Mouse (Mus musculus) telencephalon, adult 2 months (tissue): ENCODE measurements around the gene Cenpb.
A peak's percentile ranks its signal among the peaks of the same experiment; 100 is the strongest.

Experiments used
- DNase-seq: peaks from one replicate; pipeline ENCODE4 v3.0.0-alpha.2; 2011; ENCODE audit warnings: low read depth, low spot score

Cenpb gene

DNA sequence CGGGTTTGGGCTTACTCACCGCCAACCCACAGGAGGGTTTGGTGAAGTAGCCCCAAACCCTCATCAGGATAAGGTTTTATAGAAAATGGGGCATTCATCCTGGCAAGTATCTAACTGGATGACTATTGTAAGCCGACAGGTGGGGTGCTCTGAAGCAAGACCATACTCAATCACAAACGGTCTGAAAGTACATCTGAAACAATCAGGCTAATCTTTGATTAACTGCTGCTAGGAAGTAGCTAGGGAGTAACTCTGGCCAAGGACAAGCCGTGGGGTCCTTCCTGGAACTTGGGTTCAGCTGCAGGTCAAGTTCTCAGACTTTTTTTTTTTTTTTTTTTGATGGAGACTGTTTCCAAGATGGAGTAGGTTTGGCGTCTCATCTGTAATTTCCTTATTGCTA lies 11.9 kb downstream of the Cenpb start:
- no peak for DNase-seq

DNA sequence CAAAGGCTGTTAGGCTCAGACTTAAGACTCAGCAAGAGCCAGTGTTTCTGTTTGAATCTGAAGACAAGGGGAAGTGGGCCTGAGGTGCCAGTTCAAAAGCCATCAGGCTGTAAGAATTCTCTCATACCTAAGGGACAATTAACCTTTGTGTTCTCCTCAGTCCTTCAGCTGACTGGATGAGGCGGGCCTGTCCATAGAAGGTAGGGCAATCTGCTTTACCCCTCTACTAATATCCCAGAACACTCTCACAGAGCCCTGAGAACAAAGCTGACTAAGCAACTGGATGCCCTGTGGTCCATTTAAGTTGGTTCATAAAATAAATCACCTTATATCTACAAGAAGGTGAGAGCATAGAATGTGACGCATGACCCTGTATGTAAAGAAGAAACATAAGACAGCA lies 13.7 kb downstream of the Cenpb start:
- no peak for DNase-seq

DNA sequence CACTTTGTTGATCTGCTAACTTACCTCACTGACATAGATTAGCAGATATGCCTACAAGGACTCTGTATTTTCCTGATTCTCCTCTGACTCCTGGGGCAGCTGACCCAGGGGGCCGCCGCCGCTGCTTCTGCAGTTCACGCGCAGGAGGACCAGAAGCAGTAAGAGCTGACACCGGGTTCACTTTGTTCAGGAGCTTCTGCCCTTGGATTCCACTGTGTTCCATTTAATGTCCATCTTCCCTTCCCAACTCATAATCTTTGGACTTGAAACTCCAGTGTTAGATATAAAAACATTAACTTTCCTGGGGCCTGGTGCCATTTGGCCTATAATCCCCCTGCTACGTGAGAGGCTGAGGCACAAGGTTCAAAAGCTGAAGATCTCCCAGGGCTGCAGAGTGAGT lies 15.9 kb downstream of the Cenpb start:
- DNase-seq, result no peak

DNA sequence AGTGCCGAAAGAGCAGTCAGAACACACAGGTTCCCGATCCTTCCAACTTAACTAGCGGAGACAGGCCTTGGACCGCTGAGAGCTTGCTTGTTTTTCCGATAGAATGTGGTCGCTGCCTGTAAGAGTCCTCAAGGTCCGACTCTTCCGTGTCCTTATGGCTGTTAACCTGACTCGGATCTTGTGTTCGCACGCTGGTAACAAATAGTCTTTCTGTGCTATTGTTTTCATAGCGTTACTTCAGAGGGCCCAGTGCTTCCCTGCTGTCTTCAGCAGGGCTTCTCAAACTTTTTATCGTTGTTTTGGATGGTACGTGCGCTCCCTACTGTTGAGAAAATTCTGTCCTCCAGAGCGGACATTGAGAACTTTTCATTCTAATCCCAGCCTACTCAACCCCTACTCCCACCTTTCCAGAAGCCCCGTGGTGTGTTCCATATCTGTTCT lies 19.2 kb downstream of the Cenpb start:
- no peak for DNase-seq

DNA sequence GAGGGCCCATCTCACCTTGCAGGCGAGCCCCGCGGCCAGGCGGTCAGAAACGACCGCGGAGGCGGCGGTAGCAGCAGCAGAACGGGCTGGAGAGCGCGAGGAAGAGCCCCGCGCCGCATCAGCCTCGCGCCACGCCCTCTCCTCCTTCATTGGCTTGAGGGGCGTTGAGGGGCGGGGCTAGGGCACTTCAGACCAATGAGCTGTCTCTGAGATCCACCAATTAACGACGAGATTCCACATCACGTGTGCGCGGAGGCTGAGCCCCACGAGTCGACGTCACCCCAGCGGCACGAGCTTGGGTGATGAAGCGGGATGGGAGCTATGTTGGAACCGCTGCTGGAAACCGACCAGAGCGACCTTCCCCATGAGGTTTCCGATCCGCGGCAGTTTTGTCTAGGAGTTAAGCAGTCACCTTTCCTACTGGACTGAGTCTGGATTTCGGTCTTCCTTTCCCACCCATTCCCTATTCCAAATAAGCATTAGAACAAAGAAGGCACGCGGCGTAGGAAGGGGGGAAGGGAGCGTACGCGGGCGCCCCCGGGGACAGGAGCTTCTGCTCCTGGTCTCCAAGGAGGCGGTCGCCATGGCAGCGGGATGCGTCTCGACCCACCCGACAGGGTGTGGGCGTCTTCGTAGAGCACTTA lies 19.8 kb downstream of the Cenpb start, which contains the start of gene 1700037H04Rik:
Gene 1700037H04Rik (minus strand): TSS at position 144 of the 644 bp plus-strand sequence.
- DNase-seq, result peak; percentile 97

DNA sequence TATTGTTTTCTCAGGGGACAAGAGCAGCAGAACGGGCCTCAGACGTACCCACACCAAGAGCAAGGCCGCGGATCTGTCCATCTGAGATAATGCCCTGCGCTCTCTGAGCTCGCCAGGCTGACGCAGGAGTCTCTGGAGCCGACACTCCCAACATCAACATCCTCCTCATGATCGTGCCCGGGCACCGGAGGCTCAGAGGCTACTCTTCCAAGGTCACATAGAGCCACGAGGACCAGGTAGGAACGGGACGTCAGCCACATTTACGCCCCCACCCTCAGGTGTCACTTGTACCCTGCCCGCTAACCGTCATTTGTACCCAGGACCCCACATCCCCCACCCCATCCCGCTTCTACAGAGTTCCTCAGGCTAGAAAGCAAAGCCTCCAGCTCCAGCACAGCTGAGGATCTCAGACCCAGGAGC lies 20.4 kb downstream of the Cenpb start:
- DNase-seq, result no peak

DNA sequence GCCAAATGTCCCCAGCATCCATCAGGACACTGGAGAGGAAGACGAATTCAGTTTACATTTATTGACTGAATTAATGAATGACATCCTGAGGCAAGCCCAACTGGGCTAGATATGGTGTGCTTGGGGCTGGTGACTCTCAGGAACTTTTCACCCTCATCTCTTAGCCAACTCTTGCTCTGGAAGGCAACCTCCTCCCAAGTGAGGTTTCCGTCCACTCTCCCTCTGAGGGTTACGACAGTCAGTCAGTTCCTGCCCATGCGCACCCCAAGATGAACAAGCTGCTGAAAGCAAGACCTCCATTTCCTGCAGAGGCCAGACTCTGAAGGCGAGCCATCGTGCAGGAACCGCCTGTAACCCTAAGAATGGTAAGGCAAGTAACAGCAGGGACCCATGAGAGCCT lies 22.9 kb downstream of the Cenpb start:
- no peak for DNase-seq

DNA sequence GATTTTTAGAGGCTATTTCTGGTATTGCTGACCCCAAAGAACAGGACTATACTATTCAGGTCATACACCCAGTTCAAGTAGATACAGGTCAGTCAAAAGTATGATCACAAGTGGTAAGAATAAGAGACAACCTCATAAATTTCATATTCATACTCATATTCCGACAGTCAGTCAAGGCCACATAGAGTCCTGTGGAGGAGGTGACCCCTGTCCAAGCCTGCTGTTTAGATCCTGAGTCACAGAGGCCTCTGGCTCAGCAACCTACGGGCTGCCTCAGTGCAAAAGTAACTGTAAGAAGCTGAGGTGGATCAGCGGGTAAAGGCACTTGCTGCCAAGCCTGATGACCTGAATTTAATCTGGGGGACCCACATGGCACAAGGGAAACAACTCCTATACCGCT lies 25.8 kb downstream of the Cenpb start:
- no peak for DNase-seq

DNA sequence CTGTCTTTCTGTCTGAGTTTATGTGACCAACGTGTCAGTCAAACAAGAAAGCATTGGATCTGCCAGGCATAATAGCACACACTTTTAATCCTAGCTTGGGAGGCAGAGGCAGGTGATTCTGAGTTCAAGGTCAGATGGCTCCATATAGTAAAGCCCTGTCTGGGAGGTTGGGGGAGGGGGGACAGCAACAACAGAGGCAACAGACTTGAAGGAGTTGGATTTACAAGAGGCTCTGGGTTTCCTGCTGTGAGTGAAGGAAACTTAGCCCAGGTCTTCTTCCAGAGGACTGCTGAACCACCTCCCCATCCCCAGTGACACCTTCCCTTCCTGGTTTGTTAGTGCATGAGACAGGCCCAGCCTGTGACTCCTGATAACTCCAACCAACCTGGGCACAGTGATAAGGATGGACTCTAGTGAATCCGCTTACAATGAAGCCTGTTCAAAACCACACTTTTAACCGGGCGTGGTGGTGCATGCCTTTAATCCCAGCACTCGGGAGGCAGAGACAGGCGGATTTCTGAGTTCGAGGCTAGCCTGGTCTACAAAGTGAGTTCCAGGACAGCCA lies 27.6 kb downstream of the Cenpb start:
- DNase-seq, result no peak

DNA sequence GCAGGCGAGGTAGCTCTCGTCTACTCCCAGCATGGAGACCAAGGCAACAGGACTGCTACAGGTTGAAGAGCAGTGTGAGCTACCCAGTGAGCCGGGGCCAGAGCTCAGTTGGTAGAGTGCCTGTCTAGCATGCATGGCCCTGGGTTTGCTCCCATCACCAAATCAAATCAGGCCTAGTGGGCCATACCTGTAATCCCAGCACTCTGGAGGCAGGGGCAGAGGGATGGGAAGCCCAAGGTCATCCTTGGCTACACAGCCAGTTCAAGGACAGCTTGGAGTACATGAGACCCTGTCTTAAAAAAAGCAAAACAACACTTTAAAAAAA lies 30.7 kb downstream of the Cenpb start:
- no peak for DNase-seq

DNA sequence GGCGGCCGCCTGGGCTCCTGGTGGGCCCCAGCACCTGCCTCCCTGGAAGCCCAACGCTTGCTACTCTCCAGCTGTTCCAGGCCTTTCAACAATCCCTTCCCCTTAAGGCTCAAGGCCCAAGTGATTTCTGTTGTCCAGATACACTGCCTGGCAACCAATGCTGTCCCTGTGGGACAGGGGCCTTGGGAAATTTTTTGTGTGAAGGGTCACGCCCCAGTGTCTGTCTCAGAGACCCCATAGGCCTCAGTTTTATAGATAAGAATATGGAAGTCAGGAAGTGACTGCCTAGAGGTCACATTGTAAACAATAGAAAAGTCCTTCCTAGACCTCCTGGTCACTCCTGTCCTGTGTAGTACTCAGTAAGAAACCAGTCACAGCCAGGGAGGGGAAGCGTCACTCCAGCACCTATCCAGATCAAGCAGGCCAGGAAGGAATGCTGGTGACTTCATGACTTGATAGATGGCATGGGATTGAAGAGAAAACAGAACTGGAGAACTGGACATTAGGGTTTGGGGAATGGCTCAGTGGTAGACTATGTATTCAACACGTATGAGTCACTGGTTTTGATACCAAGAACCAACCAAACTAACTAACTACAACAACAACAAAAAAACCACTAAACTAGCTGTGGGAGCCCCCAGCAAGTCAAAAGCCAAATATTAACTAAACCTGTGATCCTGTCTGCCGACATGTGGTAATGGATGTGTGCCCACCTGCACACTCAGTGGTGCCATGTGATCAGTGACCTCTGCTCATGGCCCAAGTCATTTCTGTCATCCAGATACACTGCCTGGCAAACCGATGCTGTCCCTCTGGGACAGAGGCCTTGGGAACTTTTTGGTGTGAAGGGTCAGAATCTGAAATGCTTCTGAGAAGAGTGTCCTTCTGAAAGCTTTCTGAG lies 31.3 kb downstream of the Cenpb start:
- no peak for DNase-seq

DNA sequence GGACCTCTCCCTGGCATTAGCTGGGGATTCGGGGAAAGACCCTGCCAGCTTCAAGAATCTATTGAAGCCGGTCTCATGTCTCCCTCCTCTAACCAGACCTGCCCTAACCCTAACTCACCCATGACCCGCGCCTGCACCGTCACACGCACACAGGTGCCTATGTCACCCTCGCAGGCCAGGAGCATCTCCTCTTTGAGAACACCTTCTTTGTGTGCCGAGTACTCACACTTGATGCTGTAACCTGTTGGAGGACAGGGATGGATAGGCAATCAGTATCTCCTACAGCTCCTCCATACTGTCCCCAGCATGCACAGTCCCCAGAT lies 32.9 kb downstream of the Cenpb start:
- no peak for DNase-seq

DNA sequence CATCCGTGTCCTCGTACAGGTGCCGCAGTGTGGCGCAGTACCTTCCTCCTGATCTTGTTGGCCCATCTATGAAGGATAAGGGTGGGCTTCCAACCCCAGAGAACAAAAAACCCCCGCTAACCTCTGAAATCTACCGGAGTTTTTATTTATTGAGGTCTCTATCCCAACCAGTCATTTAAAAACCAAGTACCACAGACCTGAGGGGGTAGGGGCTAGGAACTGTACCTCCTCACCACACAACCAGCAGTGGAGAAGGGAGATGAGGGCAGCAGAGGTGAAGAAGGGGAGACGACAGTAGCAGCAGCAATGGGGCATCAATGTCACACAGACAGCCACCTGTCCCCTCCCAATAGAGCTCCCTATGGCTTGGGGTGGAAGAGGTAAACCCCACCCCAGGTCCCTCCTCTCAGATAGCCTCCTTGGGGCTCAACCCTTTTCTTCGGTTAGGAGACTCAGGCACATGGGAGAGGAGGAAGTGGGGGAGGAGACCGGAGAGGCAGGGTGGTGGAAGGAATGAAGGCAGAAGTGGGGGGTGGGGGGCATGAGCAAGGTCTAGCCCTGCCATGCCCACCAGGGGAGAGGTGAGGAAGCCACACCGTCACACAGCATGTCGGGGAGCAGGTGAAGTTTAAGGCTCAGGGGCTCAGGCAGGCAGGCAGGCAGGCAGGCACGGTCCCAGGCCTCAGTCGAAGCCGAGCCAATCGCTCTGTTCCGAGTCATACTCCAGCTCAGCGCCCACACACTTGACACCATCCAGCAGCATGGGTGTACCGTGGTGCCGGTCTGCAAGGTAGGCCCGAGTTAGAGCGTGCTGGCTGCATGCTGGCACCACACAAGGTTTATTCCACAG lies 33.4 kb downstream of the Cenpb start:
- DNase-seq, result no peak

DNA sequence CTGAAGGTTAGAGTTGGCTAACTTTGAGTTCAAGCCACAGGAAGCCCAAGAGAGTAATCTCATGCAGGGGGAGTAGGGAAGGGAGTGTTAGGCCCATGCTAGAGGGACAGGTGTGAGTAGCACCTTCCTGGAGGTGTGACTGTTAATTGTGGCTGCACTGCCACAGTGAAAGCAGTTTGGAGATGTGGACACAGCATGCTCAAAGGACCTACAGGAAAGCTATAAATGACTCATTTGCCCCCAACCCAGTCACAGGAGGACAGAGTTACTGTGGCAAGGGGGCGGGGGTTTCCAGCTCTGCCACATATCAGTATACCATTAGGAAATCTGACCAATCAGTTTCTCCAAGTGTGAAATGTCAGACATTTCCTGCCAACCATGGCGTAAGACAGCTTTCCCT lies 34.3 kb downstream of the Cenpb start:
- DNase-seq, result no peak

DNA sequence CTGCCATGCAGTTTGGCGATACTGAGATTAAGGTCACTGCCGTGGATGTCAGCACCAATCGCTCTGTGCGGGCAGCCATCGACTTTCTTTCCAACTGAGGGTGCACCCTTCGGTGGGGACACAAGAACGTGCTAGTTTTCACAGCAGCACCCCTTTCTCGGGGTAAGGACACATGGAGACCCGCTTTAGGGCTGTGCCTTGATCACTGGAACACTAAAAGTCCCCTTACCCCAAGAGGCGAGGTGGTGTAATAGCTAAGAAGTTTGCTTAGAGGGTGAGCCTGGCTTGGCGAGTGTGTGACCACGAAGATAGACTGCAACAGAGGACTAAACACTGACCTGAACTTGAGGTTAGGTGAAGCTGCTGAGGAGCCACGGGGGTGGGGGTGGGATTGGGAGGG lies 34.7 kb downstream of the Cenpb start:
- no peak for DNase-seq

DNA sequence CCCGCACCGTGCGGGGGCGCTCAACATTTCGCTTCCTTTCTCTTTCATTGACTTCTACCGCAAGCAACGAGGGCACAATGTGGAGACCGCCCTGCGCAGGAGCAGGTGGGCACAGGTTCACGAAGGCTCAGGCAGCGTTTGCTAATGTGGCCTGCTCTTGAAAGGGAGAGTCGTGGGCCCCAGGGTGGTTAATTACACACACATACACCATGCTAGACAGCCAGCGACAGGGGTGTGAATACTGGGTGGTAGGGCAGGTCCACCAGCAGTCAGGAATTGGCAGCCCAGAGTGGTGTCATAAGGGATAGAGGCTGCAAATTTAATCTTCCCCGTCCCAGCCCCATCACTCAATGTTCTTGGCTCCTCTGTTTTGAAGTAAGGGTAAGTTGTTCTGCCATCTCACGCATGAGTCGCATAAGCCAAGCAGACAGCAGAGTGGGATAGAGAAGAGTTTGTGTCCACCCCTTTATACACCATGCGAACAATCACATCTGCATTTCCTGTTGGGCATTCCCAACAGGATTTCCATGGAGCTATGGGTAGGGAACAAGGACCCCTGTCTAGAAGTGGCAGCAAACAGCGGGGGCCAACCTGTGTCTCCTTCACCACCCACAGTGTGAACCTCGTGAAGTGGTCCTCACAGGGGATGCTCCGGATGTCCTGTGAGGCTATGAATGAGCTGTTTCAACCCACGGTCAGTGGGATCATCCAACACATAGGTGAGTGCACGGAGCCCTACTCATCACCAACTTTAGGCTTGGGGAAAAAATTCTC lies 36.7 kb downstream of the Cenpb start:
- no peak for DNase-seq

DNA sequence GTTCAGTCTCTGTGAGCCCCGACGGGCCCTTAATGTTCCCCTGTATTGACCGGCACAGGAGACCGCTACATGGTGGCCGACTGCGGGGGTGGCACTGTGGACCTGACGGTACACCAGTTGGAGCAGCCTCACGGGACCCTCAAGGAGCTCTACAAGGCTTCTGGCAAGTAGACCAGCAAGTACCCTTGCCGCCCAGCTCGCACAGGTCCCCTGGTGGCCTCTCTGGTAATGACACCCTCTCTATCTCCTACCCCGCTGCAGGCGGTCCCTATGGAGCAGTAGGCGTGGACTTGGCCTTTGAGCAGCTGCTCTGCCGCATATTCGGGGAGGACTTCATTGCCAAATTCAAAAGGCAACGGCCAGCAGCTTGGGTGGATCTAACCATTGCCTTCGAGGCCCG lies 37.3 kb downstream of the Cenpb start:
- DNase-seq, result no peak

DNA sequence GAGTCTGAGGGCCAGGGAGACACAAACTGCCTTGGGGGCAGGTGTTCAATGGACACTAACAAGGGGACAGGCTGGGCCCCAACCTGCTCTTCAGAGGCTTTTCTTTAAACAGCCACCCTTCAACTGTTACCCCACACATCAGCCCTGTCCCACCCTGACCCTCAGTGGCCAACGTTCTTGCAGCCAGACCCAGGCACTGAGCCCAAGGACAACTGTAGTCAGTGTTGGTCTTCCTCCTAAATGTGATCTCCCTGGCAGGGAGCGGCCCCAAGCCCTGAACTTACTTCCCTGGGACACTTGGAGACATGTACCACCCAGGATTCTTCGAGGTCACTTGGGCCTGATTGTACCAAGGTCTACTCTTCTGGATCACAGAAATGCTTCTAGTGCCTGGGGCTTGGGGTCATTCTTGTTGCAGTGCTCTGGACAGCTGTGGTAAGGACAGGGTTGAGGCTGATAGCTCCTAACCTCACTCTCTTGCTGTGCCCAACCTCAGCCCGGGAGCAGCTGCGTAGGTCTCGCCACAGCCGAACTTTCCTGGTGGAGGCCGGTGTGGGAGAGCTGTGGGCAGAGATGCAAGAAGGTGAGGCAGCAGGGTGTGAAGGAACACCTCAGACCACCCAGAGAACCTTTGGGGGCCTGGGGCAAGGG lies 38.4 kb downstream of the Cenpb start:
- no peak for DNase-seq

DNA sequence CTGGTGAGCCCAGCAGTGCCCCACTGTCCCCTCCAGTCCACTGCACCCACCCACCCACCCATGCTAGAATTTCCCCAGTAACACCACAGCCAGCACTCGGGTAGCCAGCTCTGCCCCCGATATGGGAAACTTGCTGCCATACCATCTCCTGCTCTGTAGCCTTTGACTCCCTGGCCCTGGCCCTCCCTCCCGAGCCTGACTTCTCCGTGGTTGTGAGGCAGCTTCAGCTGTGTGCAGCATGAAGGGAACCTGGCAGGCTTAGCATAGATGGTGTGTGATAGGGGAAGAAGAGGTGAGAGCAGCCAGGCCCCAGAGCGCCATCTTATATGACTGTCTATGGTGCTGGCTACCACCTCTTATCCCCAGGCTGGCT lies 39.3 kb downstream of the Cenpb start:
- DNase-seq, result no peak

DNA sequence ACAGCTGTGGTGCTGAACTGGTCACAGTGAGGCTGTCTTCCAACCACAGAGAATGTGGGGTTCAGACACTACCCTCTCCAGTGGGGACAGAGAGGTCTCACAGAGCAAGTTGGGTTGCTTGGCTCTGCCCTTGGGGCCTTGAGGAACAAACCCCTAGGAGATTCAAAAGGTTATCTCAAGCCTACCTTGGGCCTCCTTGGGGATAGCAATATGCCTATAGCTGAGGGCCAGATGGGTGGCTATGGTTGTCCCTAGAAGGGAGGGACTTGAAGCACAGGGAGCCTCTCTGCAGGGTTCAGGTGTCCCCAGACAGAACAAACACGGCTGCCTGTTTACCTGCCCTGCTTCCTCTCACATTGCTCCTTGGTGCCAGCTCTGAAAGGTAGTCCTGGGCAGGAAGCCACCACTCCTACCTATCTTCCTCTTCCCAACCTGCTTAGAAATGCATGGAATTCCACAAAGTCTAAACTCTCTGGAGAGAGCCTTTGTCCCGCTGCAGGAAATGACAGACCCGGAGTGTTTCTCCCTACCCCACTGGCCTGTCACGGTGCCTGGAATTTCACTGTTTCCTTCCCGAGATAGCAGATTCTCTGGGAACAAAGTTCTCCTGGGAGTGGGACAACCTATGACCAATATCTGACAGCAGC lies 39.9 kb downstream of the Cenpb start:
- DNase-seq, result no peak
